Mouse (Mus musculus): ENCODE measurements around the gene Aif1. TPM values are rescaled to one million over a fixed set of nuclear protein-coding genes. Genes with fewer than 3 reads are reported as not detected.

The Aif1 gene
- 1.6 and 2.5 TPM in 2 replicates for polyA plus RNA-seq (2012; rRNA removed)

DNA sequence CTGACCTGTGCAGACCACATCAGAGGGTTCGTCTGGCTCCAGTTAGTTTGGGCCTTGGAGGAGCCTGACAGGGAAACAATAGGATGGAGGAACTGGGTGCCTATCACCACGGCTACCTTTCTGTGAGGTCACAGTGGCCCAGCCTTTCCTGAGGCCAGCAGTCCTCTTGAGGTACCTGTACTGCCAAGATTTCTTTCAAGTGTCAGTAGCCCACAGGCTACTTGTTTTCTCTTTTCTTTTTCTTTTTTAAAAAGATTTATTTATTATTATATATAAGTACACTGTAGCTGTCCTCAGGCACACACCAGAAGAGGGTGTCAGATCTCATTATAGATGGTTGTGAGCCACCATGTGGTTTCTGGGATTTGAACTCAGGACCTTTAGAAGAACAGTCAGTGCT, at the start of gene Aif1:
Aif1 (minus strand) TSS at position 101 of the 400 bp plus-strand sequence.

DNA sequence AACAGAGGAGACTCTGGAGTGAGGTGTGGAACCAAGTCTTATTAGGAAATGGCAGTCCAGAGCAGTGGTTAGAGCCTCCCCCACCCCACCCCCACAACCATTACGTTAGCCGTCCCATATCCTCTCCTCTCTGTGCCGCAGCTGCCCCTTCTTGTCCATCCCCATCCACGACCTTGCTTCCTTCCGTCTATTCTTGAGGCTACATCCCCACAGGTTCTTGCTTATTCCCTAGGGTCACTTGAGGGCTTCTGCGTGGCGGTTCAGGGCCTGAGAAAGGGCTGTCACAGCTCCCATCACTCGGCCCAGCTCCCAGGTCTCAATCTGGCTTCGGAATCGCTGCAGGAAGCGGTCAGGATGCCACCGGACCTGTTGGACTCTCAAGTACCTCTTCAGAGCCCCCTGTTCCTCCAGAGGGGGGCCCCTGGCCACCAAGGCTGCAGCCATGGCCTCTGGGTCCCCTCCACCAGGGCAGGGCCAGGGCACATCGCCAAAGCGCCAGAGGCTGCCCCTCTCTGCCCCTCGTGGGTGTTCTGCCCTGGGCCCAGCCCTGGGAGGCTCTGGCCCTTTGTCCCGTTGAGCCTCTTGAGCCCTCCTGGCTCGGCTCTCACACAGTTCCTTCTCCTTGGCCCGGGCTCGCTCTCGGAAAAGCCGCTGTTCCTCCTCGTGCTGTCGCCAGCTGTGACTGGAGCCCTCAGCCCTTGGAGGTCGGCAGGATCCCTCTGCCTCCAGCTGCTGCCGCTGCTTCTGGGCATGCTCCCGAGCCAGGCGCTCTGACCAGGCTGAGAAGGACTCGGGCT, 44.5 kb upstream of the Aif1 start, which contains the start of gene Gm16181:
Gm16181 (plus strand) TSS at position 679 of the 797 bp plus-strand sequence.

DNA sequence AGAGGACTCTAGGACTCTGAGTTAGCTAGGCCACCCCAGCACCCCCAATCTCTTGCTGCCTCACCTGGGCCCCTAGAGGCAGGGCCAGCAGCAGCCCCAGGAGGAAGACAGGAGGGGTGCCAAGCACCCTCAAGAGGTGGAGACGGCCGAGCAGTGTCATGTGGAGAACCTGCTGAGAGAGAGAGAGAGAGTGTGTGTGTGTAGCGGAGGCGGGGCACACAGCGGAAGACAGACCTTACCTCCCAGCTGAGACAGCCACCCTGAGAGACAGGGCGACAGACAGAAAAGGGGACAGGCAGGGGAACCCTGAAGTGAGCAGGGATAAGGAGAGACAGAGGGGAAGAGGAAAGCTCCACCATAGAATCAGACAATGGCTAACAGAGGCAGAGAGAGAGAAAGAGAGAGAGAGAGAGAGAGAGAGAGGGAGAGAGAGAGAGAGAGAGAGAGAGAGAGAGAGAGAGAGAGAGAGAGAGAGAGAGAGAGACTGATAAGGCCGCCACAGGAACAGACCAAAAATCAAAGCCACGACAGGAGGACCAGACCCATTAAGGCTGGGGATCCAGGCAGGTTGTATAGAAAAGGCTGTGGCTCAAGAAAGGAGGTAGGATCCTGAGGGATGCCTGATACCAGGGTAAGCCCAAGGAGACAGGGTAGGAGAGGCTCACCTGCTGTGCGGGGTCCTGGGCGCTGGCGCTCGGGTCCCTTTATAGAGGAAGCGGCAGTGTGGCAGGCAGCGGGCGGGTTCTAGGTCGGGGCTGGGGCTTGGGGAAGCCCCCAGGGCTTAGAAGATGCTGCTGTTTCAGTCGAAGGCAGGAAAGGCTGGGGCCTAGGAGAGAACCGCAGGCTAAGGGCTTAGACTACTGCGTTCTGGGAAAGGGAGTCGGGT, 28.9 kb upstream of the Aif1 start, which contains the start of gene Lta:
Lta (minus strand) TSS at position 858 of the 886 bp plus-strand sequence.

GRCm38 (mm10) chr17:35201787-35202186, 25.9 kb upstream of the Aif1 start, which contains the start of gene Tnf:
Gene Tnf (minus strand): TSS chr17:35202007.

DNA sequence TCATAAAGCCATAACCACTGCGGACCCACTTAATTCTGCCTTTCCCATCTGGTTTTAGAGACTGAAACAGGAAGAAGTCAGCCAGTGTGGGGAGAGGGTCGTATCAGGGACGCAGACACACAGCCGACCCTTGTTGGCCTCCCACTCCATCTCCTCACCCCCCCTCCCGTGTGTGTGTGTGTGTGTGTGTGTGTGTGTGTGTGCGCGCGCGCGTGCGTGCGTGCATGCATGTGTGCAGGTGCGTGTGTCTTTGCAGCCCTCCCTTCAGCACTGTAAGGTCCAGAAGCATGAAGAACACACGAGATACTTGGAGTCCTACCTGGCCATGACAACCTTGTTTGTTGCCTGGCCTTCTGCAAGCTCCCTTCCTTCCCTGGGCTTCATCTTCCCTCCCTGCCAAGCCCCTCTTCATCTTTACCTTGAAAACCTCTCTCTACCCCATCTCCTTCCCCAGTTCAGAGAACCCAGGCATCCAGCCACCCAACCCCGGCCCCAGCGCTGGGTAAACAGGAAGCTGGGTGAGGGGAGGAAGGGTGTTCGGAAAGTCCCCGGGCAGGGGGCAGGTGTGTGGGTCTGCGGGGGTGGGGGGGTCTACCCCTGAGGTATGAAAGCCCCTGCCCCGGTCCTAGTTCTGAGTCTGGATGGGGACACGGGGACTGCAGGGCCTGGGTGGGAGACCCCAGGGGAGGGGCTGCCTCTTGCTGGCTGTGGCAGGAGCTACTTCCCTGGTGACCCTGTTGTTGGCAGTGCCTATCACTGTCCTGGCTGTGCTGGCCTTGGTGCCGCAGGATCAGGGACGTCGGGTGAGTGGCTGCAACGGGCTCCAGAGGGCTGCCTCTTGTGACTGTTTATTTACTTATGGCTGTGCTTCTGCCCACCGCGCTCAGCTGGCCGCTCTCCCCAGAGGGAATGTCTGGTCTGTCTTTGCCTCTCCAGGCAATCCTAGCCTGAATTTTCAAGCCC, 18.3 kb upstream of the Aif1 start, which contains the start of gene Ltb:
Ltb (plus strand) TSS at position 559 of the 963 bp plus-strand sequence.

DNA sequence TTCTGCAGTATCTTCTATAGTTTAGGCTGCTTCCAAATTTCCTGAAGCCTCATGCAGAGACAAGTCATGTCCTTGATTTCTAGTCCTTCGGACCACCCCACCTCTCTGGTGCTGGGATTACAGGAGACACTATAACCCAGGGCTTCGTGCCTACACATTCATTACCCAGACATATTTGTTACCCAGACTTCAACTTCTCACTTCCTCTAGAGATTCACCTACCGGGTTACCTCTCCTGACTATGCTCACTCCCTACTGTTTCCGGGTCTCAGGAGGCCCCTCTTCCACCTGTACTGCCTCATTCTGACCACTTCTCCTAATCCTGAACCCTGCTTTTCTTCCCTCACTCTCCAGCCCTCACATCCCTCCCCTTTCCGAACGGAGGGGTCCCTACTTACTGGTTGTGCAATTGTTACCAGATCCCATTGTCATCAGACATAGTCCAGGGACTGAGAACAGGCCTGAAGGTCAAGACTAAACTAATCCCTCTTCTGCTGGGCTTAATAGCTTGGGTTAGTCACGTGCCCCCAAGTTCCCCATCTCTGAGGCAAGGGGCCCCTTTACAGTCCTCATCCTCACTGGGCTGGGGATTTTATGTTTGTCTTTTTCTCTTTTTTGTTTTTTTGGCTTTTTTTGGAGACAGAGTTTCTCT, 12.2 kb upstream of the Aif1 start, which contains the start of gene Lst1:
Lst1 (minus strand) TSS at position 481 of the 652 bp plus-strand sequence.

GRCm38 (mm10) chr17:35164568-35165450, 11.1 kb downstream of the Aif1 start, which contains the start of gene Prrc2a:
Gene Prrc2a (minus strand): TSS chr17:35164897.

GRCm38 (mm10) chr17:35134801-35135590, 40.9 kb downstream of the Aif1 start, which contains the start of gene Bag6:
Gene Bag6 (plus strand): TSS chr17:35135178.

GRCm38 (mm10) chr17:35131500-35132173, 44.2 kb downstream of the Aif1 start, which contains the start of gene Apom:
Gene Apom (minus strand): TSS chr17:35132050.

DNA sequence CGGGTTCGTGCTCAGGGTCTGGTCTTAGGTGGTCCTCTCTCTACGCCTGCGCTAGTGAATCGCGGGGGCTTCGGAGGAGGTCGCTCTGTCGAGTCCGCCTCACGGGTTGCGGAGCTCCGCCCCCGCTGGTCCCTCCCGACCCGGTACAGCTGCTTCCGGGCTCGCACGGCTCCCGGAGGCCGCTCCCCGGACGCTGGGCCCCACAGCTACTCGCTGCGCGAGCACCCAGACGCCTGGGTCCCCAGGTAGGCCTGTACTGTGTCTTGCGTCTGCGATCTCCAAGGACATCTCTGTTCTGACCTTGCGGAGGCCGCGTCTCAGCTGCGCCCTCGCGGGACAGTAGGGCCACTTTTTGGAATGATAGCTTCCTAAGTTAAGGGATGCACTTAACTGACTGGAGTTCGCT, 49.7 kb downstream of the Aif1 start, which contains the start of gene D17H6S53E:
D17H6S53E (plus strand) TSS at position 168 of the 406 bp plus-strand sequence.

GRCm38 (mm10) chr17:35121871-35122303, 54.0 kb downstream of the Aif1 start, which contains the start of gene Csnk2b:
Gene Csnk2b (minus strand): TSS chr17:35122053.

DNA sequence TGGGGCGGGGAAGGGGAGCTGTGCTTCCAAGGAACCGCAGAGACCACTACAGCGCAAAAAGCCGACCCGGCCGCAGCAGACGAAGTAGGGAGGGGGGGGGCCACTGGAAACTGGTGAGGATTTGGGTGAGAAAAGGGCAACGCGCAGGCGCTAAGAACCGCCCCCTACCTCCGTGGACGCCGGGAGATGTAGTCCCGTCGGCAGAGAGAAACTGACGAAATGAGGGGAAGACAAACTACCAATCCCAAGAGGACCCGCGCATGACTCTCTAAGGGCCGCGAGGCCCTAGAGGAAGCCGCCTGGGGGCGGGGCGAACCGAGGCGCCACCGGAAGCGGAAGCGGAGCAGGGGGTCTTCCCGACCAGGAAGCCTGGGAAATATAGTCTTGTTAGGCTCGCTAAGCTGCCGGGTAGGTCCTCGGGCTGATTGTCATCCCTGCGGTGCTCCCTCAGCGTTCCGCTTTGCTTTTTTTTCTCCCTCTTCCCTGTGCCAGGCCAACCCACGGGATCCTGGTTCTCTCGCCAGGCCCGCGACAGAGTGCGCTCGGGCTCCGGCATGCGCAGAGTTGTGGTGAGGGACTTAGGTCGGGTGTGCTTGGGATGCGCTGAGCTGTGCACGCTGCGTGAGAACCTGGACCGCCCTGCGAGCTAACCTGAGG, 54.6 kb downstream of the Aif1 start, which contains the start of gene Gpank1:
Gpank1 (plus strand) TSS at position 313 of the 657 bp plus-strand sequence.

Other genes with a start within 250 kb of the Aif1 start
- gene Neu1, start 244.8 kb downstream of the Aif1 start, polyA plus RNA-seq (2012; rRNA removed) = 197 and 259 TPM in 2 replicates
- gene Hspa1b, start 216.8 kb downstream of the Aif1 start, polyA plus RNA-seq (2012; rRNA removed) = 77.4 and 78.5 TPM in 2 replicates
- not detected in 2 replicates for gene Gm20481, start 206.2 kb downstream of the Aif1 start, polyA plus RNA-seq (2012; rRNA removed)
- 40.8 and 41.4 TPM in 2 replicates for gene Hspa1a, start 203.9 kb downstream of the Aif1 start, polyA plus RNA-seq (2012; rRNA removed)
- 0.30 and 0.82 TPM in 2 replicates for gene Hspa1l, start 203.4 kb downstream of the Aif1 start, polyA plus RNA-seq (2012; rRNA removed)
- 57.6 and 64.6 TPM in 2 replicates for gene Lsm2, start 194.2 kb downstream of the Aif1 start, polyA plus RNA-seq (2012; rRNA removed)
- 196 and 213 TPM in 2 replicates for gene Vars, start 175.1 kb downstream of the Aif1 start, polyA plus RNA-seq (2012; rRNA removed)
- gene Vwa7, start 159.5 kb downstream of the Aif1 start, polyA plus RNA-seq (2012; rRNA removed) = 0.73 and 0.83 TPM in 2 replicates
- gene Sapcd1, start 148.1 kb downstream of the Aif1 start, polyA plus RNA-seq (2012; rRNA removed) = 1.0 and 2.3 TPM in 2 replicates
- 4.0 and 6.0 TPM in 2 replicates for gene Msh5, start 129.3 kb downstream of the Aif1 start, polyA plus RNA-seq (2012; rRNA removed)
- 209 and 215 TPM in 2 replicates for gene Clic1, start 126.1 kb downstream of the Aif1 start, polyA plus RNA-seq (2012; rRNA removed)
- gene Ddah2, start 117.0 kb downstream of the Aif1 start, polyA plus RNA-seq (2012; rRNA removed) = 32.5 and 33.0 TPM in 2 replicates
- 5.6 and 10.4 TPM in 2 replicates for gene Ly6g6c, start 110.7 kb downstream of the Aif1 start, polyA plus RNA-seq (2012; rRNA removed)
- gene Mpig6b, start 109.9 kb downstream of the Aif1 start, polyA plus RNA-seq (2012; rRNA removed) = 0.82 and 1.0 TPM in 2 replicates
- gene Ly6g6e, start 99.2 kb downstream of the Aif1 start, polyA plus RNA-seq (2012; rRNA removed) = 77.8 and 86.1 TPM in 2 replicates
- gene Ly6g6d, start 98.0 kb downstream of the Aif1 start, polyA plus RNA-seq (2012; rRNA removed) = 19.4 and 23.3 TPM in 2 replicates
- 2.1 and 2.8 TPM in 2 replicates for gene Ly6g6f, start 90.5 kb downstream of the Aif1 start, polyA plus RNA-seq (2012; rRNA removed)
- 238 and 254 TPM in 2 replicates for gene Abhd16a, start 86.8 kb downstream of the Aif1 start, polyA plus RNA-seq (2012; rRNA removed)
- not detected in 2 replicates for gene Ly6g5c, start 67.8 kb downstream of the Aif1 start, polyA plus RNA-seq (2012; rRNA removed)
- gene Ly6g5b, start 60.6 kb downstream of the Aif1 start, polyA plus RNA-seq (2012; rRNA removed) = 0.72 and 0.86 TPM in 2 replicates
- 23.3 and 25.0 TPM in 2 replicates for gene Gpank1, start 54.6 kb downstream of the Aif1 start, polyA plus RNA-seq (2012; rRNA removed)
- 262 and 295 TPM in 2 replicates for gene Csnk2b, start 54.0 kb downstream of the Aif1 start, polyA plus RNA-seq (2012; rRNA removed)
- 16.7 and 18.2 TPM in 2 replicates for gene D17H6S53E, start 49.7 kb downstream of the Aif1 start, polyA plus RNA-seq (2012; rRNA removed)
- 0.12 and 0.19 TPM in 2 replicates for gene Apom, start 44.0 kb downstream of the Aif1 start, polyA plus RNA-seq (2012; rRNA removed)
- gene Bag6, start 40.9 kb downstream of the Aif1 start, polyA plus RNA-seq (2012; rRNA removed) = 221 and 228 TPM in 2 replicates
- gene Prrc2a, start 11.2 kb downstream of the Aif1 start, polyA plus RNA-seq (2012; rRNA removed) = 341 and 379 TPM in 2 replicates
- 8.1 and 10.4 TPM in 2 replicates for gene Lst1, start 12.4 kb upstream of the Aif1 start, polyA plus RNA-seq (2012; rRNA removed)
- 20.1 and 22.9 TPM in 2 replicates for gene Ltb, start 18.4 kb upstream of the Aif1 start, polyA plus RNA-seq (2012; rRNA removed)
- gene Tnf, start 25.9 kb upstream of the Aif1 start, polyA plus RNA-seq (2012; rRNA removed) = 1.3 TPM in 2 replicates
- gene Lta, start 29.3 kb upstream of the Aif1 start, polyA plus RNA-seq (2012; rRNA removed) = 1.4 and 1.8 TPM in 2 replicates
- gene Gm16181, start 44.8 kb upstream of the Aif1 start, polyA plus RNA-seq (2012; rRNA removed) = not detected in 2 replicates
- 4.6 and 5.1 TPM in 2 replicates for gene Atp6v1g2, start 57.6 kb upstream of the Aif1 start, polyA plus RNA-seq (2012; rRNA removed)
- 28.9 and 34.5 TPM in 2 replicates for gene Nfkbil1, start 59.7 kb upstream of the Aif1 start, polyA plus RNA-seq (2012; rRNA removed)
- 211 and 238 TPM in 2 replicates for gene Ddx39b, start 65.7 kb upstream of the Aif1 start, polyA plus RNA-seq (2012; rRNA removed)
- 837 and 1,001 TPM in 2 replicates for gene H2-D1, start 86.7 kb upstream of the Aif1 start, polyA plus RNA-seq (2012; rRNA removed)
- 5.1 and 9.8 TPM in 2 replicates for gene H2-Q1, start 144.3 kb upstream of the Aif1 start, polyA plus RNA-seq (2012; rRNA removed)
- 95.5 and 141 TPM in 2 replicates for gene H2-Q2, start 166.2 kb upstream of the Aif1 start, polyA plus RNA-seq (2012; rRNA removed)
- gene H2-Q4, start 203.5 kb upstream of the Aif1 start, polyA plus RNA-seq (2012; rRNA removed) = 71.8 and 75.3 TPM in 2 replicates
- gene H2-Q6, start 248.8 kb upstream of the Aif1 start, polyA plus RNA-seq (2012; rRNA removed) = 18.5 and 18.8 TPM in 2 replicates